Mouse (Mus musculus) cerebellum, adult 2 months (tissue): ENCODE measurements around the gene Clint1. TPM values are rescaled to one million over a fixed set of nuclear protein-coding genes. Genes with fewer than 3 reads are reported as not detected.

ENCODE experiments used
- DNase-seq, 2 experiments: peaks; one replicate each; pipeline ENCODE4 v3.0.0; 2021
- H3K27ac ChIP-seq: fragments of 200-500 bp; 2 replicates; pipeline ENCODE4 v1.5.1; 2012; ENCODE audit warnings: low read length, control low read depth, inconsistent platforms; ENCODE audit not compliant: insufficient read depth
- H3K27me3 ChIP-seq: fragments of 200-500 bp; 2 replicates; pipeline ENCODE4 v1.6.1; 2012; ENCODE audit warnings: inconsistent platforms, mild to moderate bottlenecking, low read length, moderate library complexity; ENCODE audit not compliant: control insufficient read depth, insufficient read depth
- H3K4me1 ChIP-seq: fragments of 200-500 bp; 2 replicates; pipeline ENCODE4 v1.6.1; 2011; ENCODE audit warnings: low read length; ENCODE audit not compliant: control insufficient read depth, insufficient read depth
- H3K4me3 ChIP-seq: fragments of 200-500 bp; replicated peaks from 2 replicates; pipeline ENCODE3; 2011; ENCODE audit warnings: mild to moderate bottlenecking, low read depth, low read length, control low read depth; ENCODE audit not compliant: insufficient read depth
- CTCF ChIP-seq: fragments of 200-500 bp; IDR thresholded peaks from 2 replicates; pipeline ENCODE4 v1.5.1; 2011; ENCODE audit warnings: low read depth, mild to moderate bottlenecking, control low read depth, low read length, moderate library complexity, borderline replicate concordance; ENCODE audit not compliant: insufficient read depth
- POLR2A ChIP-seq: fragments of 200-500 bp; IDR thresholded peaks from 2 replicates; pipeline ENCODE4 v1.6.1; 2011; ENCODE audit warnings: low read length, control low read depth, borderline replicate concordance; ENCODE audit not compliant: insufficient read depth
- WGBS: fragments of 180-500 bp; shearing (Covaris S2); methylation state at CpG from one replicate; pipeline ENCODE4 v1.1.7; 2018; 5-methylcytosine and 5-hydroxymethylcytosine counted together
- polyA plus RNA-seq: library from polyadenylated mRNA; depleted of rRNA; stranded (reverse); fragments of >200 nt; gene quantifications from 2 replicates; pipeline ENCODE4 v1.2.3, GENCODE M21; 2012; rRNA removed

Clint1 gene
- 41.4 and 41.5 TPM in 2 replicates for polyA plus RNA-seq

GRCm38 (mm10) chr11:45851516-45852123, at the start of gene Clint1:
Clint1 (plus strand) TSS chr11:45852051.
- Histone ChIP-seq H3K4me3 (peak within 1 kb of the TSS; percentile 71), H3K27me3 (no peaks in the 10 kb centered on the region), H3K4me1 (peaks cover 4% of the 10 kb centered on the region), H3K27ac (peak within 1 kb of the TSS; percentile 25; the same call in 1 of the 2 replicates)
- under 1% methylated on average over 50 of the region's 57 CpGs for WGBS
- peak; percentile 86 to 87 for DNase-seq
- TF ChIP-seq CTCF (no peak), POLR2A (peak; percentile 91)

- TF ChIP-seq CTCF (no peak), POLR2A (no peak)
- WGBS = 78% methylated on average over 4 of the region's 4 CpGs
- DNase-seq = no peak
- Histone ChIP-seq H3K27ac (no peak overlapping the region), H3K4me1 (no peaks in the 10 kb centered on the region), H3K27me3 (no peaks in the 10 kb centered on the region; the same call in 1 of the 2 replicates), H3K4me3 (no peak overlapping the region)
Observed at GRCm38 (mm10) chr11:45804068-45804467, 47.8 kb upstream of the Clint1 start.

- WGBS = 82% methylated on average over 6 of the region's 6 CpGs
- Histone ChIP-seq H3K27me3 (no peaks in the 10 kb centered on the region; the same call in 1 of the 2 replicates), H3K4me3 (no peak overlapping the region), H3K4me1 (no peaks in the 10 kb centered on the region), H3K27ac (no peak overlapping the region)
- TF ChIP-seq CTCF (no peak), POLR2A (no peak)
- no peak for DNase-seq
Observed at GRCm38 (mm10) chr11:45805312-45805772, 46.5 kb upstream of the Clint1 start.

GRCm38 (mm10) chr11:45805810-45806209, 46.0 kb upstream of the Clint1 start:
- no peak overlapping the region for H3K27ac ChIP-seq
- no peak for DNase-seq
- 83% methylated on average over 2 of the region's 2 CpGs for WGBS

GRCm38 (mm10) chr11:45806264-45806663, 45.6 kb upstream of the Clint1 start:
- no peak for TF ChIP-seq POLR2A
- TF ChIP-seq CTCF = no peak
- H3K4me1 ChIP-seq = no peaks in the 10 kb centered on the region

More at GRCm38 (mm10) chr11:45805810-45806209, 46.0 kb upstream of the Clint1 start:
- H3K27me3 ChIP-seq = no peaks in the 10 kb centered on the region; the same call in 1 of the 2 replicates
- no peak overlapping the region for H3K4me3 ChIP-seq
- TF ChIP-seq POLR2A (no peak), CTCF (no peak)
- no peaks in the 10 kb centered on the region for H3K4me1 ChIP-seq

GRCm38 (mm10) chr11:45806809-45807208, 45.0 kb upstream of the Clint1 start:
- Histone ChIP-seq H3K27ac (no peak overlapping the region), H3K4me1 (no peaks in the 10 kb centered on the region), H3K4me3 (no peak overlapping the region), H3K27me3 (no peaks in the 10 kb centered on the region; the same call in 1 of the 2 replicates)
- 72% methylated on average over 3 of the region's 3 CpGs for whole genome bisulfite sequencing
- no peak for DNase-seq
- TF ChIP-seq POLR2A = no peak
- no peak for TF ChIP-seq CTCF

More at GRCm38 (mm10) chr11:45806264-45806663, 45.6 kb upstream of the Clint1 start:
- Histone ChIP-seq H3K27me3 (no peaks in the 10 kb centered on the region; the same call in 1 of the 2 replicates), H3K4me3 (no peak overlapping the region), H3K27ac (no peak overlapping the region)
- DNase-seq = no peak
- WGBS = 88% methylated on average over 2 of the region's 2 CpGs

- TF ChIP-seq POLR2A = no peak
- no peak for TF ChIP-seq CTCF
Observed at GRCm38 (mm10) chr11:45807820-45808219, 44.0 kb upstream of the Clint1 start.

GRCm38 (mm10) chr11:45809424-45809823, 42.4 kb upstream of the Clint1 start:
- Histone ChIP-seq H3K27ac (no peak overlapping the region), H3K27me3 (no peaks in the 10 kb centered on the region; the same call in 1 of the 2 replicates), H3K4me3 (no peak overlapping the region), H3K4me1 (no peaks in the 10 kb centered on the region)
- TF ChIP-seq CTCF = no peak
- no peak for TF ChIP-seq POLR2A
- 73% methylated on average over 5 of the region's 5 CpGs for WGBS
- no peak for DNase-seq

More at GRCm38 (mm10) chr11:45807820-45808219, 44.0 kb upstream of the Clint1 start:
- Histone ChIP-seq H3K4me1 (no peaks in the 10 kb centered on the region), H3K27me3 (no peaks in the 10 kb centered on the region; the same call in 1 of the 2 replicates), H3K27ac (no peak overlapping the region), H3K4me3 (no peak overlapping the region)
- 68% methylated on average over 12 of the region's 12 CpGs for WGBS
- DNase-seq = no peak
